Mouse (Mus musculus) neural tube, embryonic 12.5 days (tissue): ENCODE results near the gene Myh6. TPM values are rescaled to one million over a fixed set of nuclear protein-coding genes. Genes with fewer than 3 reads are reported as not detected.

Source experiments
- ATAC-seq: fragments of 200-750 bp; cut with Nextera tagmentation; 2 replicates; pipeline ENCODE4 v1.8.0; 2017; ENCODE audit warnings: low read depth, mild to moderate bottlenecking, moderate TSS enrichment, moderate library complexity; ENCODE audit not compliant: low FRiP score
- H3K27ac ChIP-seq: fragments of 300-500 bp; sonication (generic); 2 replicates; pipeline ENCODE4 v1.5.1; 2016
- H3K27me3 ChIP-seq: fragments of 300-500 bp; sonication (generic); replicated peaks from 2 replicates; pipeline ENCODE4 v1.6.1; 2016; ENCODE audit warnings: mild to moderate bottlenecking
- H3K36me3 ChIP-seq: fragments of 300-500 bp; sonication (generic); 2 replicates; pipeline ENCODE4 v1.6.1; 2016; ENCODE audit warnings: mild to moderate bottlenecking
- H3K4me1 ChIP-seq: fragments of 300-500 bp; sonication (generic); 2 replicates; pipeline ENCODE4 v1.6.1; 2016
- H3K4me2 ChIP-seq: fragments of 300-500 bp; sonication (generic); replicated peaks from 2 replicates; pipeline ENCODE4 v1.6.1; 2016; ENCODE audit warnings: mild to moderate bottlenecking
- H3K4me3 ChIP-seq: fragments of 300-500 bp; sonication (generic); 2 replicates; pipeline ENCODE4 v1.5.1; 2016
- H3K9ac ChIP-seq: fragments of 300-500 bp; sonication (generic); 2 replicates; pipeline ENCODE4 v1.6.1; 2016; ENCODE audit warnings: mild to moderate bottlenecking
- H3K9me3 ChIP-seq: fragments of 300-500 bp; sonication (generic); 2 replicates; pipeline ENCODE4 v1.6.1; 2016; ENCODE audit warnings: mild to moderate bottlenecking
- WGBS: fragments of 180-500 bp; shearing (Covaris S2); methylation state at CpG from one replicate; pipeline ENCODE4 v1.1.7; 2016; 5-methylcytosine and 5-hydroxymethylcytosine counted together
- polyA plus RNA-seq: library from polyadenylated mRNA; unstranded; fragments of >200 nt; fragmentation: Nextera tagmentation; extraction: Ambion mirVana; gene quantifications from 2 replicates; pipeline ENCODE4 v1.2.1, GENCODE M21; 2016

Gene Myh6
- polyA plus RNA-seq, result 2.9 and 3.8 TPM in 2 replicates

- no peaks in the 10 kb centered on the region for H3K36me3 ChIP-seq
- no peaks in the 10 kb centered on the region for H3K9me3 ChIP-seq
- no peaks in the 10 kb centered on the region for H3K27me3 ChIP-seq
- H3K4me2 ChIP-seq, result no peak within 1 kb of the TSS
- H3K4me3 ChIP-seq, result no peak within 1 kb of the TSS
- 68% methylated on average over 7 of the region's 7 CpGs for WGBS
- H3K4me1 ChIP-seq, result no peaks in the 10 kb centered on the region
- no peak within 1 kb of the TSS for H3K9ac ChIP-seq
- H3K27ac ChIP-seq, result no peak within 1 kb of the TSS
- ATAC-seq, result no peak
Measured at GRCm38 (mm10) chr14:54966320-54966977, at the start of gene Myh6. Gene Myh6 (minus strand): TSS chr14:54966927.

- peak overlapping the region; percentile 67 for H3K4me3 ChIP-seq
- peak overlapping the region; percentile 15; the same call in 1 of the 2 replicates for H3K27ac ChIP-seq
- H3K9me3 ChIP-seq, result no peaks in the 10 kb centered on the region
- WGBS, result under 1% methylated on average over 17 of the region's 17 CpGs
- H3K4me1 ChIP-seq, result peaks cover 4% of the 10 kb centered on the region; the same call in 1 of the 2 replicates
- H3K27me3 ChIP-seq, result no peaks in the 10 kb centered on the region
- H3K9ac ChIP-seq, result peak overlapping the region; percentile 75
- peaks cover 11% of the 10 kb centered on the region; the same call in 1 of the 2 replicates for H3K36me3 ChIP-seq
- ATAC-seq, result no peak
- peak overlapping the region; percentile 85 for H3K4me2 ChIP-seq
Measured at GRCm38 (mm10) chr14:55015767-55016111, 49.0 kb upstream of the Myh6 start.

- under 1% methylated on average over 36 of the region's 36 CpGs for WGBS
- Histone ChIP-seq H3K9me3 (no peaks in the 10 kb centered on the region), H3K4me2 (peak within 1 kb of the TSS; percentile 85), H3K9ac (peak within 1 kb of the TSS; percentile 75), H3K4me1 (no peaks in the 10 kb centered on the region; the same call in 1 of the 2 replicates), H3K36me3 (peaks cover 9% of the 10 kb centered on the region; the same call in 1 of the 2 replicates), H3K4me3 (peak within 1 kb of the TSS; percentile 67), H3K27ac (peak within 1 kb of the TSS; percentile 75), H3K27me3 (no peaks in the 10 kb centered on the region)
- peak; percentile 96 for ATAC-seq
Measured at GRCm38 (mm10) chr14:55014991-55015766, 48.5 kb upstream of the Myh6 start, which contains the start of gene Ngdn. Gene Ngdn (plus strand): TSS chr14:55015454.

GRCm38 (mm10) chr14:55014591-55014990, 47.9 kb upstream of the Myh6 start:
- peak; percentile 42 for ATAC-seq
- Histone ChIP-seq H3K4me1 (no peaks in the 10 kb centered on the region; the same call in 1 of the 2 replicates), H3K9ac (peak overlapping the region; percentile 63), H3K9me3 (no peaks in the 10 kb centered on the region), H3K4me3 (peak overlapping the region; percentile 43), H3K36me3 (peaks cover 8% of the 10 kb centered on the region; the same call in 1 of the 2 replicates), H3K4me2 (peak overlapping the region; percentile 60), H3K27me3 (no peaks in the 10 kb centered on the region), H3K27ac (peak overlapping the region; percentile 75)
- under 1% methylated on average over 27 of the region's 27 CpGs for WGBS

GRCm38 (mm10) chr14:55011116-55011515, 44.4 kb upstream of the Myh6 start:
- 57% methylated on average over 4 of the region's 4 CpGs for WGBS
- H3K36me3 ChIP-seq, result no peaks in the 10 kb centered on the region
- no peaks in the 10 kb centered on the region for H3K9me3 ChIP-seq
- no peak overlapping the region for H3K27ac ChIP-seq
- no peak overlapping the region for H3K4me3 ChIP-seq
- no peak overlapping the region for H3K4me2 ChIP-seq
- no peaks in the 10 kb centered on the region for H3K27me3 ChIP-seq
- no peaks in the 10 kb centered on the region for H3K4me1 ChIP-seq
- ATAC-seq, result no peak
- H3K9ac ChIP-seq, result no peak overlapping the region

- Histone ChIP-seq H3K36me3 (no peaks in the 10 kb centered on the region), H3K4me2 (no peak overlapping the region), H3K27ac (no peak overlapping the region), H3K4me1 (0 out of 2 replicates have a peak, but pooled peaks cover 4% of the 10 kb centered on the region), H3K9me3 (no peaks in the 10 kb centered on the region), H3K4me3 (no peak overlapping the region), H3K9ac (no peak overlapping the region), H3K27me3 (no peaks in the 10 kb centered on the region)
- 84% methylated on average over 8 of the region's 8 CpGs for WGBS
- ATAC-seq, result no peak
Measured at GRCm38 (mm10) chr14:55008417-55008816, 41.7 kb upstream of the Myh6 start.

GRCm38 (mm10) chr14:55007120-55007908, 40.6 kb upstream of the Myh6 start:
- Histone ChIP-seq H3K27ac (no peak overlapping the region), H3K4me2 (no peak overlapping the region), H3K4me3 (no peak overlapping the region), H3K36me3 (no peaks in the 10 kb centered on the region), H3K9ac (no peak overlapping the region), H3K4me1 (0 out of 2 replicates have a peak, but pooled peaks cover 4% of the 10 kb centered on the region), H3K27me3 (no peaks in the 10 kb centered on the region), H3K9me3 (no peaks in the 10 kb centered on the region)
- WGBS, result 90% methylated on average over 9 of the region's 9 CpGs
- no peak for ATAC-seq

GRCm38 (mm10) chr14:55006541-55006940, 39.8 kb upstream of the Myh6 start:
- ATAC-seq, result no peak
- no peak overlapping the region for H3K9ac ChIP-seq
- 0 out of 2 replicates have a peak, but pooled peaks cover 4% of the 10 kb centered on the region for H3K4me1 ChIP-seq
- no peak overlapping the region for H3K4me3 ChIP-seq
- H3K27ac ChIP-seq, result no peak overlapping the region
- no peaks in the 10 kb centered on the region for H3K9me3 ChIP-seq
- no peaks in the 10 kb centered on the region for H3K36me3 ChIP-seq
- no peak overlapping the region for H3K4me2 ChIP-seq
- H3K27me3 ChIP-seq, result no peaks in the 10 kb centered on the region
- WGBS, result 78% methylated on average over 3 of the region's 3 CpGs

GRCm38 (mm10) chr14:55005967-55006366, 39.2 kb upstream of the Myh6 start:
- Histone ChIP-seq H3K9ac (no peak overlapping the region), H3K9me3 (no peaks in the 10 kb centered on the region), H3K36me3 (no peaks in the 10 kb centered on the region), H3K4me2 (no peak overlapping the region), H3K4me3 (no peak overlapping the region), H3K27me3 (no peaks in the 10 kb centered on the region), H3K4me1 (0 out of 2 replicates have a peak, but pooled peaks cover 4% of the 10 kb centered on the region), H3K27ac (no peak overlapping the region)
- no peak for ATAC-seq
- 89% methylated on average over 8 of the region's 8 CpGs for WGBS

GRCm38 (mm10) chr14:55005506-55005905, 38.8 kb upstream of the Myh6 start:
- no peak overlapping the region for H3K4me3 ChIP-seq
- H3K9ac ChIP-seq, result no peak overlapping the region
- no peak overlapping the region for H3K4me2 ChIP-seq
- H3K4me1 ChIP-seq, result 0 out of 2 replicates have a peak, but pooled peaks cover 4% of the 10 kb centered on the region
- no peaks in the 10 kb centered on the region for H3K9me3 ChIP-seq
- 66% methylated on average over 2 of the region's 2 CpGs for WGBS
- H3K27me3 ChIP-seq, result no peaks in the 10 kb centered on the region
- no peak overlapping the region for H3K27ac ChIP-seq
- no peak for ATAC-seq
- H3K36me3 ChIP-seq, result no peaks in the 10 kb centered on the region

GRCm38 (mm10) chr14:55003878-55004855, 37.4 kb upstream of the Myh6 start:
- ATAC-seq, result no peak
- no peak overlapping the region for H3K9ac ChIP-seq
- H3K27me3 ChIP-seq, result no peaks in the 10 kb centered on the region
- H3K4me1 ChIP-seq, result 0 out of 2 replicates have a peak, but pooled peaks cover 4% of the 10 kb centered on the region
- no peak overlapping the region for H3K4me2 ChIP-seq
- no peaks in the 10 kb centered on the region for H3K36me3 ChIP-seq
- no peak overlapping the region for H3K4me3 ChIP-seq
- no peaks in the 10 kb centered on the region for H3K9me3 ChIP-seq
- H3K27ac ChIP-seq, result no peak overlapping the region
- WGBS, result 80% methylated on average over 18 of the region's 18 CpGs
